Mouse (Mus musculus): Measurements from ENCODE around the gene Jph4. TPM values are rescaled to one million over a fixed set of nuclear protein-coding genes. Genes with fewer than 3 reads are reported as not detected.

Gene Jph4
- total RNA-seq (2012; rRNA removed) (not detected in 2 replicates), total RNA-seq (2014; rRNA removed) (not detected in 2 replicates), polyA plus RNA-seq (2012; ENCODE audit: insufficient read length, low read depth) (not detected in 2 replicates)

GRCm38 (mm10) chr14:55116425-55117200, at the start of gene Jph4:
Gene Jph4 (minus strand): TSS chr14:55116935.
- Histone ChIP-seq H3K27ac (ENCODE audit: insufficient read depth, low read depth) (no peak within 1 kb of the TSS), H3K9me3 (replicated peaks; ENCODE audit: low read length) (peaks cover 2% of the 10 kb centered on the region), H3K4me3 (replicated peaks in 1 of 3; ENCODE audit: low read depth in 2 of 3, low read length in 2 of 3, poor library complexity in 1 of 3) (no peak within 1 kb of the TSS), H3K27me3 (replicated peaks) (peaks cover 18% of the 10 kb centered on the region), H3K4me1 (ENCODE audit: control insufficient read depth in 1 of 2, insufficient read depth in 2 of 2) (no peaks in the 10 kb centered on the region), H3K79me2 (replicated peaks; ENCODE audit: control insufficient read depth, extremely low read depth, insufficient read depth, poor library complexity, severe bottlenecking) (no peaks in the 10 kb centered on the region), H3K36me3 (replicated peaks in 1 of 2; ENCODE audit: control insufficient read depth in 1 of 2, insufficient read depth in 1 of 2, low read length in 1 of 2) (no peaks in the 10 kb centered on the region), H3K4me2 (ENCODE audit: insufficient read depth, low read depth, poor library complexity, severe bottlenecking) (no peak within 1 kb of the TSS), H3K9ac (ENCODE audit: insufficient read depth, low read depth) (no peak within 1 kb of the TSS)
- dilution Hi-C loops (cut with MboI; ENCODE audit: extremely low pct_ligation_motif_present, extremely low pct_unique_long_range_greater_than_20kb, low sequenced_read_pairs): no loop called here
- no peak for TF ChIP-seq ZKSCAN1 (IDR thresholded peaks at IDR 0.05; ENCODE audit: borderline replicate concordance, low read depth, low read length)
- no peak for TF ChIP-seq PAX5 (IDR thresholded peaks at IDR 0.05; ENCODE audit: low read length)
- no peak for TF ChIP-seq SIN3A (IDR thresholded peaks at IDR 0.05; ENCODE audit: low read length)
- in situ Hi-C loops (cut with MboI; ENCODE audit: low pct_ligation_motif_present, low pct_unique_long_range_greater_than_20kb, low sequenced_read_pairs): loop anchor here (10.0 kb wide), 1 partner anchor 98 kb away; no protein-coding TSS in a partner anchor
- DNase-seq (ENCODE audit: extremely low read depth): no peak

GRCm38 (mm10) chr14:55164172-55164806, 47.6 kb upstream of the Jph4 start:
- DNase-seq (ENCODE audit: extremely low read depth): no peak
- Histone ChIP-seq H3K4me3 (replicated peaks in 1 of 3; ENCODE audit: low read depth in 2 of 3, low read length in 2 of 3, poor library complexity in 1 of 3) (no peak overlapping the region), H3K27me3 (replicated peaks) (peaks cover 10% of the 10 kb centered on the region), H3K27ac (ENCODE audit: insufficient read depth, low read depth) (no peak overlapping the region), H3K4me1 (ENCODE audit: control insufficient read depth in 1 of 2, insufficient read depth in 2 of 2) (peaks cover 0 to 11% of the 10 kb centered on the region in 2 experiments; a peak in 2 of 4 replicates), H3K9me3 (replicated peaks; ENCODE audit: low read length) (peaks cover 3% of the 10 kb centered on the region), H3K79me2 (replicated peaks; ENCODE audit: control insufficient read depth, extremely low read depth, insufficient read depth, poor library complexity, severe bottlenecking) (no peaks in the 10 kb centered on the region), H3K36me3 (replicated peaks in 1 of 2; ENCODE audit: control insufficient read depth in 1 of 2, insufficient read depth in 1 of 2, low read length in 1 of 2) (no peaks in the 10 kb centered on the region), H3K4me2 (ENCODE audit: insufficient read depth, low read depth, poor library complexity, severe bottlenecking) (no peak overlapping the region), H3K9ac (ENCODE audit: insufficient read depth, low read depth) (no peak overlapping the region)
- in situ Hi-C loops (cut with MboI; ENCODE audit: low pct_ligation_motif_present, low pct_unique_long_range_greater_than_20kb, low sequenced_read_pairs): no loop called here
- dilution Hi-C loops (cut with MboI; ENCODE audit: extremely low pct_ligation_motif_present, extremely low pct_unique_long_range_greater_than_20kb, low sequenced_read_pairs): no loop called here
- TF ChIP-seq RAD21 (IDR thresholded peaks at IDR 0.05; ENCODE audit: low read depth, low read length): no peak
- TF ChIP-seq ZMIZ1 (IDR thresholded peaks at IDR 0.05; ENCODE audit: low read depth, low read length): no peak
- TF ChIP-seq IRF4 (IDR thresholded peaks at IDR 0.05; ENCODE audit: low read depth, low read length): no peak
- TF ChIP-seq NRF1 (IDR thresholded peaks at IDR 0.05; ENCODE audit: low read depth, low read length): no peak
- no peak for TF ChIP-seq KAT2A (IDR thresholded peaks at IDR 0.05; ENCODE audit: insufficient replicate concordance, low read length)
- TF ChIP-seq USF2 (conservative IDR thresholded peaks at IDR 0.05; ENCODE audit: low read depth, low read length): no peak
- no peak for TF ChIP-seq E2F4 (IDR thresholded peaks at IDR 0.05; ENCODE audit: insufficient replicate concordance, low read depth, low read length)
- no peak for TF ChIP-seq JUND (conservative IDR thresholded peaks at IDR 0.05; ENCODE audit: low read depth, low read length)
- no peak for TF ChIP-seq EP300 (IDR thresholded peaks at IDR 0.05; ENCODE audit: low read length)
- TF ChIP-seq UBTF (IDR thresholded peaks at IDR 0.05; ENCODE audit: low read depth, low read length): no peak
- no peak for TF ChIP-seq CHD2 (IDR thresholded peaks at IDR 0.05; ENCODE audit: low read length)
- TF ChIP-seq TCF12 (IDR thresholded peaks at IDR 0.05; ENCODE audit: low read depth, low read length): no peak
- TF ChIP-seq SIN3A (IDR thresholded peaks at IDR 0.05; ENCODE audit: low read length): no peak
- no peak for TF ChIP-seq MAZ (IDR thresholded peaks at IDR 0.05; ENCODE audit: low read depth, low read length)
- no peak for TF ChIP-seq CHD1 (IDR thresholded peaks at IDR 0.05; ENCODE audit: low read depth, low read length)
- TF ChIP-seq MYC (IDR thresholded peaks at IDR 0.05; ENCODE audit: low read depth, low read length): no peak
- no peak for TF ChIP-seq JUN (IDR thresholded peaks at IDR 0.05; ENCODE audit: insufficient read depth, low read depth, low read length)
- no peak for TF ChIP-seq MXI1 (IDR thresholded peaks at IDR 0.05; ENCODE audit: low read depth, low read length)
